ENCODE assay signal across 20 mouse cellular contexts in the genomic region with DNA sequence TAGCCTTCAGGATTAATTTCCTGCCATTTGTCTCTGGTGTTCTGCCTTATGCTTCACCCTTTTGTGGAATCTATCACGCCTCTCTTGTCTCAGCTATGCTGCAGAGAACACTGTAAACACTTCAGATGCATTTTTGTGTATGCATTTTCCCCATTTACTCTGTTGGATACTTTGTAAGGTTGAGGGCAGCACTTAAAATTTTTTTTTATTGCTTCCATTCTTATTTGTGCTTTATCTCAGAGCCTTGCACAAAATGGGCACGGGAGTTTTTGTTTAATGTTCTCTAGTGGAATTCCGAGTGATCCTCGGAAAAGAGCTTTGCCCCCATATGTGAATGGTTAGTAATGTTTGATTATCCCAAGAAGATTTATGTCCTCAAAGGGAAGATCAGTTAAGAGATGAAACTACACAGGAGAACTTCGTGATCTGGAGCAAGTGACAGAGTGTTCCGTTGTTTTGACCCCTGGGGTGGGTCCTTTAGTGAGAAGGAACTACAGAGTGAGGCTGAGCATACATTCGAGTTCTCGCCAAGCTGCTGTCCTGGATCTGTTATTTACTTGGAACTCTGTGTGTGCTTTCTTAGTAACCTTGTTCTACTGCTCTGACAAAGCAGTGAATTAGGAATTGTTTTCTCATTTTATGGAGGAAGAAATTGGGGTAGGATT.
A peak's percentile ranks its signal among the peaks of the same experiment; 100 is the strongest.
DNase-seq lines count a peak whose midpoint lies in the region; ATAC-seq and TF ChIP-seq lines count a peak whose summit lies in the region.
"Had no signal": no experiment of that assay in that cellular context is flagged by ENCODE, and none has a peak within 500 bp of the region (broad histone marks: within the 10 kb centered on the region; RNA-seq: fewer than 3 reads in every experiment).

No protein-coding gene starts in this region.

- no peak overlapping the region for H3K4me2 ChIP-seq in intestine, embryonic 16.5 days (ENCODE audit: low read depth, low read length)
- no peak overlapping the region for H3K4me2 ChIP-seq in intestine, postnatal 0 days (replicated peaks; ENCODE audit: low read depth)
- H3K4me2 ChIP-seq in liver, postnatal 0 days (ENCODE audit: low read depth, low read length) = no peak overlapping the region
- H3K4me2 ChIP-seq: limb, embryonic 15.5 days; liver, embryonic 15.5 days had no signal

- no peak for ATAC-seq in intestine, embryonic 16.5 days
- ATAC-seq in intestine, postnatal 0 days = no peak
- no peak for ATAC-seq in liver, postnatal 0 days
- ATAC-seq: CD4-positive, CD25-positive, alpha-beta regulatory T cell, adult 4 months; hindbrain, postnatal 0 days; midbrain, embryonic 16.5 days; Patski had no signal

- H3K27me3 ChIP-seq in intestine, embryonic 16.5 days (replicated peaks; ENCODE audit: control insufficient read depth, insufficient read depth, low read length) = no peaks in the 10 kb centered on the region
- H3K27me3 ChIP-seq in intestine, postnatal 0 days (replicated peaks; ENCODE audit: control insufficient read depth, insufficient read depth, low read length) = no peaks in the 10 kb centered on the region
- no peaks in the 10 kb centered on the region for H3K27me3 ChIP-seq in liver, postnatal 0 days (ENCODE audit: insufficient read depth, low read length)
- H3K27me3 ChIP-seq: limb, embryonic 15.5 days; liver, embryonic 15.5 days; Patski had no signal

- H3K4me3 ChIP-seq in gastrocnemius, adult 2 months = no peak overlapping the region
- no peak overlapping the region for H3K4me3 ChIP-seq in intestine, embryonic 16.5 days (ENCODE audit: low read length)
- H3K4me3 ChIP-seq in intestine, postnatal 0 days (ENCODE audit: low read depth, low read length) = no peak overlapping the region
- no peak overlapping the region for H3K4me3 ChIP-seq in liver, postnatal 0 days (ENCODE audit: low read depth, low read length)
- H3K4me3 ChIP-seq: heart, embryonic 10.5 days; limb, embryonic 15.5 days; liver, embryonic 15.5 days had no signal

- no peak for DNase-seq in gastrocnemius, adult 2 months
- no peak for DNase-seq in gastrocnemius, postnatal 4 days (ENCODE audit: low spot score in 2 of 2)
- DNase-seq in urinary bladder, postnatal 14 days (ENCODE audit: low spot score) = peak; percentile 43
- no peak for DNase-seq in urinary bladder, postnatal 4 days (ENCODE audit: low spot score in 2 of 2)
- no peak for DNase-seq in liver, postnatal 0 days
- DNase-seq in neural tube, embryonic 10.5 days (ENCODE audit: extremely low spot score, low spot score) = no peak
- DNase-seq: adrenal gland, adult 8-10 months; cerebellum, adult 8-10 months; gastrocnemius, postnatal 10 days; retina, postnatal 1 day; thymus, adult 18-20 months had no signal

- 49% methylated on average over 8 of the region's 8 CpGs for whole genome bisulfite sequencing in intestine, embryonic 16.5 days
- WGBS in intestine, postnatal 0 days = 68% methylated on average over 8 of the region's 8 CpGs
- WGBS in liver, postnatal 0 days (ENCODE audit: insufficient replicate concordance) = 79% methylated on average over 8 of the region's 8 CpGs

- H3K4me1 ChIP-seq in intestine, embryonic 16.5 days (ENCODE audit: control insufficient read depth, insufficient read depth, low read length) = peaks cover 12% of the 10 kb centered on the region
- H3K4me1 ChIP-seq in intestine, postnatal 0 days (replicated peaks; ENCODE audit: control insufficient read depth, insufficient read depth, low read length) = peaks cover 3% of the 10 kb centered on the region; the same call in 1 of the 2 replicates
- H3K4me1 ChIP-seq in liver, postnatal 0 days (ENCODE audit: insufficient read depth) = peaks cover 9% of the 10 kb centered on the region; the same call in 1 of the 2 replicates

- peak overlapping the region; percentile 1 for H3K27ac ChIP-seq in gastrocnemius, adult 2 months
- H3K27ac ChIP-seq in intestine, embryonic 16.5 days (ENCODE audit: low read length) = 0 out of 2 replicates have a peak overlapping the region, but pooled peaks have one; percentile 5
- H3K27ac ChIP-seq in intestine, postnatal 0 days (ENCODE audit: low read depth, low read length) = no peak overlapping the region
- no peak overlapping the region for H3K27ac ChIP-seq in liver, postnatal 0 days (ENCODE audit: low read depth)
- H3K27ac ChIP-seq: heart, embryonic 10.5 days; hindbrain, postnatal 0 days; liver, embryonic 15.5 days had no signal

- H3K9me3 ChIP-seq in intestine, embryonic 16.5 days (ENCODE audit: control insufficient read depth, low read length) = no peaks in the 10 kb centered on the region
- no peaks in the 10 kb centered on the region for H3K9me3 ChIP-seq in intestine, postnatal 0 days (ENCODE audit: control insufficient read depth)
- no peaks in the 10 kb centered on the region for H3K9me3 ChIP-seq in liver, postnatal 0 days (ENCODE audit: low read length)
- H3K9me3 ChIP-seq: heart, embryonic 10.5 days; limb, embryonic 15.5 days; liver, embryonic 15.5 days had no signal

- no peaks in the 10 kb centered on the region for H3K36me3 ChIP-seq in intestine, embryonic 16.5 days (ENCODE audit: control insufficient read depth, insufficient read depth, low read length)
- H3K36me3 ChIP-seq in intestine, postnatal 0 days (ENCODE audit: control insufficient read depth, insufficient read depth) = no peaks in the 10 kb centered on the region
- H3K36me3 ChIP-seq in liver, postnatal 0 days (replicated peaks; ENCODE audit: insufficient read depth, low read length) = no peaks in the 10 kb centered on the region
- H3K36me3 ChIP-seq: heart, embryonic 10.5 days; limb, embryonic 15.5 days; liver, embryonic 15.5 days had no signal

- no peak for TF ChIP-seq CTCF in gastrocnemius, adult 2 months (IDR thresholded peaks at IDR 0.05)
- TF ChIP-seq CTCF in intestine, postnatal 0 days (IDR thresholded peaks at IDR 0.05; ENCODE audit: low read depth) = no peak
- TF ChIP-seq CTCF in liver, postnatal 0 days (IDR thresholded peaks at IDR 0.05; ENCODE audit: low read depth) = no peak

- intact Hi-C loops in gastrocnemius, adult 2 months (cut with DNase I) = loop anchor here (5.0 kb wide), 1 partner anchor 96 kb away; the partner anchor contains the start of gene Akap13

- no peak overlapping the region for H3K9ac ChIP-seq in intestine, embryonic 16.5 days (ENCODE audit: low read depth, low read length)
- H3K9ac ChIP-seq in intestine, postnatal 0 days (ENCODE audit: low read depth, low read length) = no peak overlapping the region
- no peak overlapping the region for H3K9ac ChIP-seq in liver, postnatal 0 days (replicated peaks)
- H3K9ac ChIP-seq: limb, embryonic 15.5 days; liver, embryonic 15.5 days had no signal

- no peak for TF ChIP-seq EP300 in liver, postnatal 0 days (IDR thresholded peaks at IDR 0.05; ENCODE audit: low read depth)

Comparison
In these comparisons a context has a peak if more than half of its experiments do, and no peak if none do; other contexts are left out.
1. H3K27ac ChIP-seq: peak in gastrocnemius, adult 2 months (single experiment) and intestine, embryonic 16.5 days (single experiment); none in intestine, postnatal 0 days (single experiment) and liver, postnatal 0 days (single experiment).